Mouse (Mus musculus) bone marrow, adult 2 months (tissue): Measurements from ENCODE around the gene Orai3. TPM values are rescaled to one million over a fixed set of nuclear protein-coding genes. Genes with fewer than 3 reads are reported as not detected.
"Not testable (repeated sequence)": the region's sequence is repeated elsewhere in the genome, so short reads cannot be mapped to it uniquely, and the experiment has no call there.

Experiments used
- H3K27ac ChIP-seq: fragments of 200-500 bp; 2 replicates; pipeline ENCODE4 v1.5.1; 2012; ENCODE audit warnings: low read depth, mild to moderate bottlenecking, control low read depth, inconsistent platforms, low read length; ENCODE audit not compliant: control insufficient read depth, poor library complexity, insufficient read depth
- H3K4me1 ChIP-seq: fragments of 200-500 bp; 2 replicates; pipeline ENCODE4 v1.6.1; 2011; ENCODE audit warnings: low read length; ENCODE audit not compliant: control insufficient read depth, insufficient read depth
- H3K4me3 ChIP-seq: fragments of 200-500 bp; replicated peaks from 2 replicates; pipeline ENCODE3; 2011; ENCODE audit warnings: mild to moderate bottlenecking, low read depth, low read length, control low read depth; ENCODE audit not compliant: control insufficient read depth
- CTCF ChIP-seq: fragments of 200-500 bp; IDR thresholded peaks from 2 replicates; pipeline ENCODE4 v1.5.1; 2011; ENCODE audit warnings: low read length, control low read depth; ENCODE audit not compliant: control insufficient read depth, insufficient read depth
- POLR2A ChIP-seq: fragments of 200-500 bp; IDR thresholded peaks from 2 replicates; pipeline ENCODE4 v1.6.1; 2011; ENCODE audit warnings: low read depth, mild to moderate bottlenecking, control low read depth, low read length, borderline replicate concordance; ENCODE audit not compliant: control insufficient read depth
- WGBS: fragments of 180-500 bp; shearing (Covaris S2); methylation state at CpG from one replicate; pipeline ENCODE4 v1.1.7; 2018; 5-methylcytosine and 5-hydroxymethylcytosine counted together
- polyA plus RNA-seq: library from polyadenylated mRNA; stranded (reverse); fragments of >200 nt; gene quantifications from 2 replicates; pipeline ENCODE4 v1.2.4, GENCODE M21; 2011; ENCODE audit warnings: low replicate concordance; ENCODE audit not compliant: missing spikeins, insufficient read depth, insufficient read length

Orai3 gene
- polyA plus RNA-seq, 1 experiment = 14.6 TPM

- Histone ChIP-seq H3K4me3 (no peak overlapping the region), H3K27ac (no peak overlapping the region), H3K4me1 (peaks cover 3% of the 10 kb centered on the region; the same call in 1 of the 2 replicates)
- WGBS = 61% methylated on average over 13 of the region's 13 CpGs
- TF ChIP-seq CTCF = 0 out of 2 replicates have a peak, but pooled peaks have one; percentile 11
- TF ChIP-seq POLR2A = no peak
These were observed 1.1 kb upstream of the Orai3 start for GRCm38 (mm10) chr7:127768346-127768996.

GRCm38 (mm10) chr7:127768997-127769593 lies 520 bp upstream of the Orai3 start:
- H3K4me1 ChIP-seq = peaks cover 2% of the 10 kb centered on the region; the same call in 1 of the 2 replicates
- H3K27ac ChIP-seq = peak overlapping the region; percentile 88
- H3K4me3 ChIP-seq = peak overlapping the region; percentile 81
- TF ChIP-seq CTCF (no peak), POLR2A (no peak)
- 2% methylated on average over 16 of the region's 16 CpGs for WGBS

GRCm38 (mm10) chr7:127770039-127770905 lies 657 bp downstream of the Orai3 start:
- peaks cover 2% of the 10 kb centered on the region; the same call in 1 of the 2 replicates for H3K4me1 ChIP-seq
- H3K4me3 ChIP-seq = peak overlapping the region; percentile 81
- WGBS = under 1% methylated on average over 27 of the region's 27 CpGs
- H3K27ac ChIP-seq = peak overlapping the region; percentile 88
- TF ChIP-seq POLR2A = no peak
- no peak for TF ChIP-seq CTCF

GRCm38 (mm10) chr7:127771262-127771661 lies 1.6 kb downstream of the Orai3 start:
- Histone ChIP-seq H3K4me1 (peaks cover 2% of the 10 kb centered on the region; the same call in 1 of the 2 replicates), H3K4me3 (no peak overlapping the region), H3K27ac (no peak overlapping the region)
- TF ChIP-seq CTCF (no peak), POLR2A (no peak)
- WGBS = 50% methylated on average over 5 of the region's 5 CpGs

GRCm38 (mm10) chr7:127772080-127772479 lies 2.5 kb downstream of the Orai3 start:
- Histone ChIP-seq H3K27ac (no peak overlapping the region), H3K4me3 (no peak overlapping the region), H3K4me1 (no peaks in the 10 kb centered on the region)
- TF ChIP-seq CTCF (no peak), POLR2A (no peak)
- 68% methylated on average over 3 of the region's 3 CpGs for WGBS

- TF ChIP-seq POLR2A (no peak), CTCF (no peak)
- 84% methylated on average over 1 of the region's 1 CpGs for WGBS
- Histone ChIP-seq H3K4me3 (no peak overlapping the region), H3K27ac (no peak overlapping the region), H3K4me1 (no peaks in the 10 kb centered on the region)
These were observed 2.9 kb downstream of the Orai3 start for GRCm38 (mm10) chr7:127772557-127772956.

GRCm38 (mm10) chr7:127773664-127774384 lies 4.2 kb downstream of the Orai3 start:
- Histone ChIP-seq H3K27ac (no peak overlapping the region), H3K4me3 (no peak overlapping the region), H3K4me1 (no peaks in the 10 kb centered on the region)
- WGBS = 34% methylated on average over 9 of the region's 9 CpGs
- TF ChIP-seq POLR2A = no peak
- peak; percentile 90 for TF ChIP-seq CTCF

GRCm38 (mm10) chr7:127775837-127776236 lies 6.2 kb downstream of the Orai3 start:
- not testable (repeated sequence) for H3K27ac ChIP-seq, H3K4me1 ChIP-seq
- peak overlapping the region; percentile 81 for H3K4me3 ChIP-seq
- 62% methylated on average over 7 of the region's 7 CpGs for WGBS
